Mouse (Mus musculus): ENCODE measurements at regions not wholly inside any gene's neighbourhood (a gene's known extent, or its start where the extent isn't known, plus 50 kb on each side); places are given as distances from the start of the nearest gene placed in this dataset.
"Not testable (repeated sequence)": the region's sequence is repeated elsewhere in the genome, so short reads cannot be mapped to it uniquely, and the experiment has no call there.

GRCm38 (mm10) chr6:143431896-143432450 lies 265.0 kb downstream of the Etnk1 start:
- DNase-seq (ENCODE audit: low spot score in 2 of 2), result peak; percentile 80 to 85

DNA sequence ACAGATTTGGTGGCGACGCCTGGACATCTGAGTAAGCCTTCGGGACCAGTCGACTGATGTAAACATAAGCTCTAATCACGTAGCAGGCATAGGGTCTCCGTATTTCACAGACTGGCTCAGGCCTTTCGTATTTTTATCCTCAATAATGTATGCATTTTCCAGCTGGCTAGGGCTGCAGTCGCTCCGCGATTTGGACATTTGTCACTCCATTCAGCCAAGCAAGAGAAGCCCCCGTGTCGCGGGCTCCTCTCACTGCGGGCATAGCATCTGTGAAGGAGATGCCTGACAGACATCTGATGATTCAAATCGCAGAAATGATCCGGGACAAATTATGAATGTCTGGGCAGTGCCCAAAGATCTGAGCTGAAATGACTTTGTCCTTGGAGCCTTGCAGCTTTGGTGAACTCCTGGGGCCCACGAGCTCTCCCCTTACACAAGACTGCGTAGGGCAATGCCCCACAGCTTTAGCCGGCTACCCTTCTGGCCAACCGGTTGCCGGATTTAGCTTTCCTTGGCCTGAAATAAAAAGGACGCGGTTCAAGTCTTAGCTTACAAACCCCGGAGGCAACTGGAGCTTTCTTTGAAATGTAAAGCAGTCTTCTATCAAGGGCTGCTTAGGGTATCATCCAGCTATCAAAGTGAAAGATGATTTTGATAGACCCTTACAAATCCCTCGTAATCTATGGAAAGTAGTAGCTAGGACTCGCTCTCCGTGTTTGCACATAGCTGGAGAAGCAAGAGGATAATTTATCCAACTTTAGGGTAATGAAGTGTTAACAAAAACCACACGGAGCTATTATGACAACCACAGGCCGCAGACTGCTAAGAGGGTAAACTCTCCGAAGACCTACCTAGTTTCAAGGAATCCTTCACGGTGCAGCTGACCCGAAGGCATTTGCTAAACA lies 270.6 kb downstream of the Etnk1 start:
- DNase-seq (ENCODE audit: low spot score in 2 of 2), result no peak

GRCm38 (mm10) chr6:143438272-143438591 lies 271.2 kb downstream of the Etnk1 start:
- no peak for DNase-seq (ENCODE audit: low spot score in 2 of 2)

- peak in 1 of 2 experiments; percentile 29 for DNase-seq (ENCODE audit: low spot score in 2 of 2)
Measured at GRCm38 (mm10) chr6:143439484-143439883, 272.5 kb downstream of the Etnk1 start.

DNA sequence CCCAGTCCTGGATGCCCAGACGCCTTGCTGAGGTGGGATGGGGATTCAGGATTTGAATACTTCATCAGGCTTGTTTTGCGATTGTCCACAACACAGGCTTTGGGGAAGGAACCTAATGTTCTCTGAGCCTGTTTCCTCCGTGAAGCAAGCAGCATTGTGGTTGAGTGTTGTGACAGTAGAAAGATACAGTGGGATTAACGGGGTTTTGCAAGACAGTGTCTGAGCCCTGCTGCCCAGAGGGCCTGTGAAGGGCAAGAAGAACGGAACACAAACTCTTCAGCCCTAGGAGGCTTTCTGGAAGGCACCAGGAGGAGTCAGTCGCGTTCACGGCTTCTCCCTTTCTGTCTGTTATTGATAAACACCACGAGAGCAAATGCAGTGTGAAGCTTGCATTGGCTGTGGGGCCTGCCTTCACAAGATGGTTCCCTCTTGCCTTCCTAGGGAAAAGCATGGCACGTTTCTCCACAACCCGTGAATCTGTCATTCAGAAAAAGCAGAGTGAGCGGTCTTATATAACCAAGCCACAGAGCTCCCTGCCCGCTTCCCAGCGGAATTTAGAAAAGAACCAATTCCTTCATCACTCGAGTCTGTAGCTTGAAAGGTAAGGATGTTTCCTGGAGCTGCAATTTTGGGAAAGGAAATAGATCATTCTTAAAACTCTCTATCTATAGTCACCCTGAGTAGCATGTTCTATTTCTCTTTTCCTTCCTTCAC lies 273.4 kb downstream of the Etnk1 start:
- DNase-seq (ENCODE audit: low spot score in 2 of 2), result no peak

- DNase-seq (ENCODE audit: low spot score in 2 of 2), result no peak
Measured at GRCm38 (mm10) chr6:143442361-143442760, 275.3 kb downstream of the Etnk1 start.

- no peak for DNase-seq (ENCODE audit: low spot score in 2 of 2)
Measured at GRCm38 (mm10) chr6:143443446-143443845, 276.4 kb downstream of the Etnk1 start.

- no peak for DNase-seq (ENCODE audit: low spot score in 2 of 2)
Measured at GRCm38 (mm10) chr6:143444782-143445181, 277.8 kb downstream of the Etnk1 start.

GRCm38 (mm10) chr6:143445834-143446552 lies 279.0 kb downstream of the Etnk1 start:
- no peak for DNase-seq (ENCODE audit: low spot score in 2 of 2)

DNA sequence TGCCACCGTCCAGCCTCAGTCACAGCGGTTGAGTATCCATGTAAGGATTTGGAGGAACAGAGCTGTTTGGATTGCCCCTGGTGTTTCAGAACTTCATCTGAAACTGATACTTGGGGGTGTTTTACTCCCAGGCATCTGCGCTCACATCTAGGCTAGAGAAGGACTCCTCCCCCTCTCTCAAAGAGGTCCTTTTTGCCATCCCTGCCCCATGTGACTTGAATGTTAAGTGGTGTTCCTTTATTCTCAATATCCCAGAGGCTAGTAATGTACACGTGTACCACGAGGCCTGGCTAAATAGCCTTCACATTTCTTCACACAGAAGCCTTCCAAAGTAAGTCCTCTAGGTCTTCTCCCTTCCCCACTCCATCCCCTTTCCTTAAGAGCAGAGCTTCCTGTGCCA lies 280.0 kb downstream of the Etnk1 start:
- DNase-seq (ENCODE audit: low spot score in 2 of 2), result no peak

DNA sequence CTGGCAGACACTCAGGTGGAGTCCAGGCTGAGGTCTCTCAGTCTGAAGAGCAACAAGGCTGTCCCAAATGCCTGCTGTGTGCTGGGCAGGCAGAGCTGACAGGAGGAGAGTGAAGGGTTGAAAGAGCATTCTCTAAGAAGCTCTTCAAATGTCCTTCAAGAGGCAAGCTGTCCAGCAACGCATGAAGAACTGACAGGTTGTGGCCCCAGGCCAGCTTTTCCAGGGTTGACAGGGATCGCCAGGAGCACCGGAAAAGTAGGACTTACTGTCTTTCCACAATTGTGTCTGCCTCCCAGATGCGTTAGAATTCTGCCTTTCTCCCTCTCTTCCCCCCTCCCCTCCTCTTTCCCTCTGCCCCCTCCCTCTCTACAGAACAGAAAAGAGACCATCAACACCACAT lies 282.1 kb downstream of the Etnk1 start:
- no peak for DNase-seq (ENCODE audit: low spot score in 2 of 2)

DNA sequence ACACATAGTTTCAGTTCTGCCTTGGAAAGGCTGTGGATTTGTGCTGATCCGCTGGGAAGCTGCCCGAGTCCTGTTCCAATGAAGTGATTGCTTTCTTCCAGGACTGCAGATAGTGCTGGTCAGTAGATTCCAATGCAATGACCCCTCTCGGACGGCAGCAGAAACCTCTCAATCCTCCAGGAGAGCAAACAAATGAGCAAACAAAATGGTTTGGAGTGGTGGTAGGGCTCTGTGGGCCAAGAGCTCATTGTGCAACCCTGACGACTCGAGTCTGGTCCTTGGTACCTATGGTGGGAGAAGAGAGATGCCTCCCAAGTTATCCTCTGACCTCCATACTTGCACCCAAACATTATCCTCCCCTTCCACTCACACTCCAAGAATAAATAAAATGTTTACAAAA lies 284.8 kb downstream of the Etnk1 start:
- DNase-seq (ENCODE audit: low spot score in 2 of 2), result no peak

GRCm38 (mm10) chr6:143454695-143455218 lies 287.7 kb downstream of the Etnk1 start:
- no peak for DNase-seq (ENCODE audit: low spot score in 2 of 2)

DNA sequence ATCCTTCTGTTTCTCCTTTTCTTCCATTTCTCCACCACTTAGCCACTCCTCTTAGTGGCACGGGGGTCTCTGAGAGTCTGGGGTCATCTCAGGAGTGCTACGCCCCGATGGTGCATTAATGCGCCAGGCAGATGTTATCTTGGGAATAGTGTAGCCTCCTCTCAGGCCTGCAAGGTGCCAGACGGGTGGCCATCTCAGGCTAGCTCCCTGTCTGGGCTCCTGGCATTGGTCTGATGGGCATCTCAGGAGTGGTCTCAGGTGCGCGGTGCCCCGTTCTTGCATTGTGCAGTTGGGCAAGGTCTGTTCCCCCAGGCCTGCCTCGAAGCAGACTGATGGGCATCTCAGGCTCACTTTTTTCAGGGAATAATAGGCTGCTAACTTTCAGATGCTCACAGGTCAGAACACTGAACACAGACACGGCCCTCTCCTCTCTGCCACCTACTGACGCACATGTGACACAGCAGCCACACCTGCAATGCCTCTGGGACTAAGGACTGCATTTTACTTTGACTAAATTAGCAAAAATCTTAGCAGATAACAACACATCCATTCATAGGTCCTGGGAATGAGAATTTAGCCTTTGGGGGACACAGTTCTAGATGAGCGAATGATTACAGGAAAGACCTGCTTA lies 298.0 kb downstream of the Etnk1 start:
- DNase-seq (ENCODE audit: low spot score in 2 of 2), result no peak

GRCm38 (mm10) chr6:143472676-143473075 lies 305.7 kb downstream of the Etnk1 start:
- not testable (repeated sequence) for DNase-seq (ENCODE audit: low spot score in 2 of 2)

- no peak for DNase-seq (ENCODE audit: low spot score in 2 of 2)
Measured at GRCm38 (mm10) chr6:143474396-143474795, 307.4 kb downstream of the Etnk1 start.

DNA sequence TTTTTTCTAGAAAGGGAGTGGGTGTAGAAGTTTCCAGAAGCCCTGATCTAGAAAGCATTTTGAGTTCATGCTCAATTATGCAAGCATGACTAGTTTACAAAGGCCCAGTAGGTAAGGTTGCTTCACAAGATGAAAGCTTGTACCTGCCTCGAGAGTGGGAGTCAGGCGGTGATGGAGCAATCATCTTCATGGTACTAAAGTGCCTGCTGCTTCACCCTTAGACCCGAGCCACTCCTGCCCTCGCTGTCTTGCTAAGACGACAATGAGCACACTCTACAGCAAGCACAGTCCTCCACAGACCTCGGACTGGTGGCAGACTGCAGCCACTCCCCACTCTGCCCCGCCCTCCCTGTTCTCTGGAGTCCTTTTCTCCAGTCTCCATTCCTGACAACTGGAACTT lies 308.3 kb downstream of the Etnk1 start:
- no peak for DNase-seq (ENCODE audit: low spot score in 2 of 2)

DNA sequence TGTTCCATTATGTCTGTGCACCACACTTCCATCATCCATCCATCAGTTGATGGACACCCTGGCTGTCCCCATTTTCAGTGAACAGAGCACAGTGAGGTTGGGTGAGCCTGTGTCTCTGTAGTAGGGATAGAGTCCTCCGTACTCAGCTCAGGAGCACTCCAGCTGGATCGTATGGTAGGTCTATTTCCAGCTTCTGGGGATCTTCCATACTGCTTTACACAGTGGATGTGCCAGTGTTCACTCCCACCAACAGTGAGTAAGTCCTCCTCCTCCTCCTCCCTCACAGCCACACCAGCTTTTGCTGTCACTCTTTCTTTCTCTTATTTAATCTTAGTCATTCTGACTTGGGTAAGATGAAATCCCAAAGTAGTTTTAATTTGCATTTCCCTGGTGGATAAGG lies 310.4 kb downstream of the Etnk1 start:
- peak; percentile 55 to 76 for DNase-seq (ENCODE audit: low spot score in 2 of 2)

GRCm38 (mm10) chr6:143479239-143479638 lies 312.2 kb downstream of the Etnk1 start:
- DNase-seq (ENCODE audit: low spot score in 2 of 2), result no peak

GRCm38 (mm10) chr6:143479701-143480388 lies 312.8 kb downstream of the Etnk1 start:
- no peak for DNase-seq (ENCODE audit: low spot score in 2 of 2)

DNA sequence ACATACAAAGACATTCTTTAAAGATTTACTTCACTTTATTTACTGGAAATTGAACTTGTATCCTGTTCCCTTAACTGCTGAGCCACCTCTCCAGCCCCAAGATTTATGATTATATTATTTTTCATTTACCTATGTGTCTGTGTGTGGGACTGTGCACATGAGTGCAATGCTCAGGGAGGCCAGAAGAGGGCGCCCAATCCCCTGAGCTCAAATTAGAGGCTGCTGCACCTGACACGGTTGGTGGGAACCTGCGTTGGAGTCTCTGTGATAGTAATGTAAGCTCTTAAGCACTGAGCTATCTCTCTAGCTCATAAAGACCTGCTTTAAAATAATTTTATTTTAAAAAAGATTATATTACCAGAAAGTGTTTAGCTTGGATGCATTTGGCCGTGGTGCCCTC lies 315.3 kb downstream of the Etnk1 start:
- DNase-seq (ENCODE audit: low spot score in 2 of 2), result no peak

Data from frontal cortex, postnatal 36 days (tissue).